In genomic region chr1:128359554-128360376, GRCm38 (mm10) we compare ENCODE assay signal across 8 mouse cellular contexts. TPM values are rescaled to one million over a fixed set of nuclear protein-coding genes. Genes with fewer than 3 reads are reported as not detected.
A peak's percentile ranks its signal among the peaks of the same experiment; 100 is the strongest.
DNase-seq lines count a peak whose midpoint lies in the region; ATAC-seq lines count a peak whose summit lies in the region.

TSS of gene Mcm6 (minus strand) at chr1:128359664.

- H3K9ac ChIP-seq in forebrain, embryonic 14.5 days (ENCODE audit: low read length), result peak within 1 kb of the TSS; percentile 73
- peak within 1 kb of the TSS; percentile 73 for H3K9ac ChIP-seq in neural tube, embryonic 15.5 days (replicated peaks)

- peak within 1 kb of the TSS; percentile 74 for H3K4me3 ChIP-seq in forebrain, embryonic 14.5 days (ENCODE audit: low read depth, low read length)
- H3K4me3 ChIP-seq in neural tube, embryonic 15.5 days (replicated peaks), result peak within 1 kb of the TSS; percentile 91

- H3K9me3 ChIP-seq in forebrain, embryonic 14.5 days (replicated peaks; ENCODE audit: control insufficient read depth, low read length), result no peaks in the 10 kb centered on the region
- H3K9me3 ChIP-seq in neural tube, embryonic 15.5 days (replicated peaks), result no peaks in the 10 kb centered on the region

- ATAC-seq in forebrain, embryonic 14.5 days, result peak; percentile 99
- ATAC-seq in neural tube, embryonic 15.5 days (ENCODE audit: low FRiP score), result peak; percentile 99

- intact Hi-C loops in heart, postnatal 14 days (cut with DNase I), result no loop called here

- H3K27ac ChIP-seq in forebrain, embryonic 14.5 days (ENCODE audit: low read depth, low read length), result peak within 1 kb of the TSS; percentile 84
- H3K27ac ChIP-seq in neural tube, embryonic 15.5 days (replicated peaks), result peak within 1 kb of the TSS; percentile 82

- DNase-seq in ES-CJ7 (ENCODE audit: low read depth, low spot score), result peak; percentile 99
- peak; percentile 89 for DNase-seq in cerebellum, adult 11 months
- DNase-seq in forebrain, embryonic 14.5 days (ENCODE audit: low spot score), result peak; percentile 98
- DNase-seq in heart, postnatal 14 days, result peak; percentile 91 to 94
- peak; percentile 93 for DNase-seq in layer of hippocampus, adult 11-12 months (ENCODE audit: low spot score)
- peak; percentile 96 to 97 for DNase-seq in lung, adult 18-20 months
- peak; percentile 97 for DNase-seq in testis, postnatal 14 days (ENCODE audit: low spot score)

- H3K4me1 ChIP-seq in forebrain, embryonic 14.5 days (ENCODE audit: control insufficient read depth, insufficient read depth, low read length), result peaks cover 6% of the 10 kb centered on the region; the same call in 1 of the 2 replicates
- peaks cover 26% of the 10 kb centered on the region for H3K4me1 ChIP-seq in neural tube, embryonic 15.5 days

- H3K36me3 ChIP-seq in forebrain, embryonic 14.5 days (ENCODE audit: control insufficient read depth, insufficient read depth, low read length), result peaks cover 34% of the 10 kb centered on the region
- H3K36me3 ChIP-seq in neural tube, embryonic 15.5 days, result peaks cover 21% of the 10 kb centered on the region

- no peaks in the 10 kb centered on the region for H3K27me3 ChIP-seq in forebrain, embryonic 14.5 days (replicated peaks; ENCODE audit: control insufficient read depth, insufficient read depth, low read length)
- H3K27me3 ChIP-seq in neural tube, embryonic 15.5 days (replicated peaks), result no peaks in the 10 kb centered on the region

- WGBS in forebrain, embryonic 14.5 days, result 2% methylated on average over 38 of the region's 38 CpGs
- WGBS in neural tube, embryonic 15.5 days, result 3% methylated on average over 38 of the region's 38 CpGs

- peak within 1 kb of the TSS; percentile 59 for H3K4me2 ChIP-seq in forebrain, embryonic 14.5 days (ENCODE audit: low read length)
- H3K4me2 ChIP-seq in neural tube, embryonic 15.5 days, result peak within 1 kb of the TSS; percentile 78

RNA-seq across cellular contexts. Expression of gene Mcm6, which starts in this region (rescaled TPM):
- 121 and 131 TPM in 2 replicates for polyA plus RNA-seq in forebrain, embryonic 14.5 days (2014; fragmentation: Nextera tagmentation; extraction: Ambion mirVana)
- total RNA-seq in heart, postnatal 14 days (2021), result 10 to 100 TPM in 1 of 2 experiments, 1 to 10 TPM in 1; 9.3 to 14.8 TPM
- polyA plus RNA-seq in neural tube, embryonic 15.5 days (2015; fragmentation: Nextera tagmentation; extraction: Ambion mirVana), result 52.3 and 111 TPM in 2 replicates

Comparison
In these comparisons a context has a peak if more than half of its experiments do, and no peak if none do; other contexts are left out.
1. Peak in every context shown above with its lines: DNase-seq, ATAC-seq, H3K4me3 ChIP-seq and H3K27ac ChIP-seq.